Mouse (Mus musculus): ENCODE measurements at regions not wholly inside any gene's neighbourhood (a gene's known extent, or its start where the extent isn't known, plus 50 kb on each side); places are given as distances from the start of the nearest gene placed in this dataset.
A peak's percentile ranks its signal among the peaks of the same experiment; 100 is the strongest.

- Histone ChIP-seq H3K27ac (ENCODE audit: low read depth, low read length) (no peak overlapping the region), H3K9ac (ENCODE audit: low read length) (no peak overlapping the region), H3K4me2 (ENCODE audit: low read length) (no peak overlapping the region), H3K4me3 (ENCODE audit: low read depth, low read length) (no peak overlapping the region), H3K27me3 (replicated peaks; ENCODE audit: control insufficient read depth, insufficient read depth, low read length) (no peaks in the 10 kb centered on the region), H3K4me1 (ENCODE audit: control insufficient read depth, insufficient read depth, low read length) (no peaks in the 10 kb centered on the region), H3K36me3 (ENCODE audit: control insufficient read depth, insufficient read depth, low read length) (no peaks in the 10 kb centered on the region), H3K9me3 (replicated peaks; ENCODE audit: control insufficient read depth, low read length) (no peaks in the 10 kb centered on the region)
- DNase-seq (ENCODE audit: low spot score), result peak; percentile 49
- 75% methylated on average over 4 of the region's 4 CpGs for WGBS
- ATAC-seq, result peak; percentile 29; the same call in 1 of the 2 replicates
Measured at GRCm38 (mm10) chr4:68574610-68575167, 379.5 kb downstream of the Brinp1 start.

- Histone ChIP-seq H3K9ac (ENCODE audit: low read length) (no peak overlapping the region), H3K27ac (ENCODE audit: low read depth, low read length) (no peak overlapping the region), H3K36me3 (ENCODE audit: control insufficient read depth, insufficient read depth, low read length) (no peaks in the 10 kb centered on the region), H3K4me2 (ENCODE audit: low read length) (no peak overlapping the region), H3K27me3 (replicated peaks; ENCODE audit: control insufficient read depth, insufficient read depth, low read length) (no peaks in the 10 kb centered on the region), H3K9me3 (replicated peaks; ENCODE audit: control insufficient read depth, low read length) (no peaks in the 10 kb centered on the region), H3K4me3 (ENCODE audit: low read depth, low read length) (no peak overlapping the region), H3K4me1 (ENCODE audit: control insufficient read depth, insufficient read depth, low read length) (no peaks in the 10 kb centered on the region)
- WGBS, result 74% methylated on average over 3 of the region's 3 CpGs
- no peak for ATAC-seq
- DNase-seq (ENCODE audit: low spot score), result no peak
Measured at GRCm38 (mm10) chr4:68573333-68573732, 380.9 kb downstream of the Brinp1 start.

GRCm38 (mm10) chr4:68572521-68572920 is 381.7 kb downstream of the Brinp1 start:
- Histone ChIP-seq H3K27ac (ENCODE audit: low read depth, low read length) (no peak overlapping the region), H3K36me3 (ENCODE audit: control insufficient read depth, insufficient read depth, low read length) (no peaks in the 10 kb centered on the region), H3K9ac (ENCODE audit: low read length) (no peak overlapping the region), H3K9me3 (replicated peaks; ENCODE audit: control insufficient read depth, low read length) (no peaks in the 10 kb centered on the region), H3K4me2 (ENCODE audit: low read length) (no peak overlapping the region), H3K4me1 (ENCODE audit: control insufficient read depth, insufficient read depth, low read length) (no peaks in the 10 kb centered on the region), H3K4me3 (ENCODE audit: low read depth, low read length) (no peak overlapping the region), H3K27me3 (replicated peaks; ENCODE audit: control insufficient read depth, insufficient read depth, low read length) (no peaks in the 10 kb centered on the region)
- DNase-seq (ENCODE audit: low spot score) (no peak), ATAC-seq (no peak)

- H3K4me3 ChIP-seq (ENCODE audit: low read depth, low read length), result no peak overlapping the region
- H3K27ac ChIP-seq (ENCODE audit: low read depth, low read length), result no peak overlapping the region
- peak; percentile 7 for DNase-seq (ENCODE audit: low spot score)
- H3K4me1 ChIP-seq (ENCODE audit: control insufficient read depth, insufficient read depth, low read length), result no peaks in the 10 kb centered on the region
- H3K9ac ChIP-seq (ENCODE audit: low read length), result no peak overlapping the region
- no peaks in the 10 kb centered on the region for H3K36me3 ChIP-seq (ENCODE audit: control insufficient read depth, insufficient read depth, low read length)
- 29% methylated on average over 3 of the region's 3 CpGs for WGBS
- H3K9me3 ChIP-seq (replicated peaks; ENCODE audit: control insufficient read depth, low read length), result no peaks in the 10 kb centered on the region
- ATAC-seq, result no peak
- no peak overlapping the region for H3K4me2 ChIP-seq (ENCODE audit: low read length)
- no peaks in the 10 kb centered on the region for H3K27me3 ChIP-seq (replicated peaks; ENCODE audit: control insufficient read depth, insufficient read depth, low read length)
Measured at GRCm38 (mm10) chr4:68536254-68536653, 417.9 kb downstream of the Brinp1 start.

- H3K36me3 ChIP-seq (ENCODE audit: control insufficient read depth, insufficient read depth, low read length), result no peaks in the 10 kb centered on the region
- H3K4me3 ChIP-seq (ENCODE audit: low read depth, low read length), result no peak overlapping the region
- no peaks in the 10 kb centered on the region for H3K9me3 ChIP-seq (replicated peaks; ENCODE audit: control insufficient read depth, low read length)
- H3K9ac ChIP-seq (ENCODE audit: low read length), result no peak overlapping the region
- DNase-seq (ENCODE audit: low spot score) (peak; percentile 19), ATAC-seq (no peak)
- 17% methylated on average over 1 of the region's 1 CpGs for WGBS
- no peaks in the 10 kb centered on the region for H3K27me3 ChIP-seq (replicated peaks; ENCODE audit: control insufficient read depth, insufficient read depth, low read length)
- no peaks in the 10 kb centered on the region for H3K4me1 ChIP-seq (ENCODE audit: control insufficient read depth, insufficient read depth, low read length)
- no peak overlapping the region for H3K4me2 ChIP-seq (ENCODE audit: low read length)
- H3K27ac ChIP-seq (ENCODE audit: low read depth, low read length), result no peak overlapping the region
Measured at GRCm38 (mm10) chr4:68535815-68536214, 418.4 kb downstream of the Brinp1 start.

GRCm38 (mm10) chr4:68532056-68532455 is 422.1 kb downstream of the Brinp1 start:
- no peaks in the 10 kb centered on the region for H3K4me1 ChIP-seq (ENCODE audit: control insufficient read depth, insufficient read depth, low read length)
- H3K4me3 ChIP-seq (ENCODE audit: low read depth, low read length), result no peak overlapping the region
- H3K9ac ChIP-seq (ENCODE audit: low read length), result no peak overlapping the region
- H3K9me3 ChIP-seq (replicated peaks; ENCODE audit: control insufficient read depth, low read length), result no peaks in the 10 kb centered on the region
- no peaks in the 10 kb centered on the region for H3K36me3 ChIP-seq (ENCODE audit: control insufficient read depth, insufficient read depth, low read length)
- ATAC-seq (no peak), DNase-seq (ENCODE audit: low spot score) (no peak)
- no peak overlapping the region for H3K27ac ChIP-seq (ENCODE audit: low read depth, low read length)
- H3K27me3 ChIP-seq (replicated peaks; ENCODE audit: control insufficient read depth, insufficient read depth, low read length), result no peaks in the 10 kb centered on the region
- no peak overlapping the region for H3K4me2 ChIP-seq (ENCODE audit: low read length)
- 86% methylated on average over 3 of the region's 3 CpGs for WGBS

GRCm38 (mm10) chr4:68487993-68488392 is 466.2 kb downstream of the Brinp1 start:
- H3K9ac ChIP-seq (ENCODE audit: low read length), result no peak overlapping the region
- H3K4me3 ChIP-seq (ENCODE audit: low read depth, low read length), result no peak overlapping the region
- DNase-seq (ENCODE audit: low spot score), result no peak
- no peaks in the 10 kb centered on the region for H3K4me1 ChIP-seq (ENCODE audit: control insufficient read depth, insufficient read depth, low read length)
- no peak for ATAC-seq
- H3K9me3 ChIP-seq (replicated peaks; ENCODE audit: control insufficient read depth, low read length), result no peaks in the 10 kb centered on the region
- no peaks in the 10 kb centered on the region for H3K27me3 ChIP-seq (replicated peaks; ENCODE audit: control insufficient read depth, insufficient read depth, low read length)
- WGBS, result 71% methylated on average over 4 of the region's 4 CpGs
- no peaks in the 10 kb centered on the region for H3K36me3 ChIP-seq (ENCODE audit: control insufficient read depth, insufficient read depth, low read length)
- H3K27ac ChIP-seq (ENCODE audit: low read depth, low read length), result no peak overlapping the region
- no peak overlapping the region for H3K4me2 ChIP-seq (ENCODE audit: low read length)

- Histone ChIP-seq H3K4me3 (ENCODE audit: low read depth, low read length) (no peak overlapping the region), H3K27ac (ENCODE audit: low read depth, low read length) (no peak overlapping the region), H3K36me3 (ENCODE audit: control insufficient read depth, insufficient read depth, low read length) (no peaks in the 10 kb centered on the region), H3K9me3 (replicated peaks; ENCODE audit: control insufficient read depth, low read length) (no peaks in the 10 kb centered on the region), H3K9ac (ENCODE audit: low read length) (no peak overlapping the region), H3K4me1 (ENCODE audit: control insufficient read depth, insufficient read depth, low read length) (no peaks in the 10 kb centered on the region), H3K27me3 (replicated peaks; ENCODE audit: control insufficient read depth, insufficient read depth, low read length) (no peaks in the 10 kb centered on the region), H3K4me2 (ENCODE audit: low read length) (no peak overlapping the region)
- WGBS, result 85% methylated on average over 1 of the region's 1 CpGs
- no peak for DNase-seq (ENCODE audit: low spot score)
- no peak for ATAC-seq
Measured at GRCm38 (mm10) chr4:68486876-68487275, 467.3 kb downstream of the Brinp1 start.

- Histone ChIP-seq H3K4me2 (ENCODE audit: low read length) (no peak overlapping the region), H3K4me1 (ENCODE audit: control insufficient read depth, insufficient read depth, low read length) (no peaks in the 10 kb centered on the region), H3K9me3 (replicated peaks; ENCODE audit: control insufficient read depth, low read length) (no peaks in the 10 kb centered on the region), H3K4me3 (ENCODE audit: low read depth, low read length) (no peak overlapping the region), H3K36me3 (ENCODE audit: control insufficient read depth, insufficient read depth, low read length) (no peaks in the 10 kb centered on the region), H3K9ac (ENCODE audit: low read length) (no peak overlapping the region), H3K27ac (ENCODE audit: low read depth, low read length) (no peak overlapping the region), H3K27me3 (replicated peaks; ENCODE audit: control insufficient read depth, insufficient read depth, low read length) (no peaks in the 10 kb centered on the region)
- DNase-seq (ENCODE audit: low spot score), result peak; percentile 43
- ATAC-seq, result 0 out of 2 replicates have a peak, but pooled peaks have one; percentile 62
Measured at GRCm38 (mm10) chr4:68461783-68462182, 492.4 kb downstream of the Brinp1 start.

All from forebrain, embryonic 14.5 days (tissue).